Mouse (Mus musculus) hindbrain, postnatal 0 days (tissue): ENCODE data around the gene Plekhs1. TPM values are rescaled to one million over a fixed set of nuclear protein-coding genes. Genes with fewer than 3 reads are reported as not detected.

ENCODE experiments used
- ATAC-seq: fragments of 200-750 bp; cut with Nextera tagmentation; 2 replicates; pipeline ENCODE4 v1.8.0; 2017; ENCODE audit warnings: mild to moderate bottlenecking, moderate TSS enrichment, moderate library complexity
- DNase-seq: peaks from one replicate; pipeline ENCODE4 v3.0.0-alpha.2; 2015; ENCODE audit warnings: low spot score
- H3K27ac ChIP-seq: fragments of 300-500 bp; sonication (generic); 2 replicates; pipeline ENCODE4 v1.5.1; 2014; ENCODE audit warnings: mild to moderate bottlenecking
- H3K27me3 ChIP-seq: fragments of 300-500 bp; sonication (generic); 2 replicates; pipeline ENCODE4 v1.6.1; 2014; ENCODE audit warnings: low read length, mixed read lengths; ENCODE audit not compliant: insufficient read depth
- H3K36me3 ChIP-seq: fragments of 300-500 bp; sonication (generic); 2 replicates; pipeline ENCODE4 v1.6.1; 2014; ENCODE audit warnings: low read length, mixed read lengths; ENCODE audit not compliant: insufficient read depth
- H3K4me1 ChIP-seq: fragments of 300-500 bp; sonication (generic); 2 replicates; pipeline ENCODE4 v1.6.1; 2014; ENCODE audit warnings: antibody characterized with exemption, low read length, mixed read lengths; ENCODE audit not compliant: insufficient read depth
- H3K4me2 ChIP-seq: fragments of 300-500 bp; sonication (generic); 2 replicates; pipeline ENCODE4 v1.6.1; 2014; ENCODE audit warnings: low read depth, mild to moderate bottlenecking, low read length, moderate library complexity, mixed read lengths
- H3K4me3 ChIP-seq: fragments of 300-500 bp; sonication (generic); 2 replicates; pipeline ENCODE4 v1.5.1; 2014; ENCODE audit warnings: low read length
- H3K9ac ChIP-seq: fragments of 300-500 bp; sonication (generic); replicated peaks from 2 replicates; pipeline ENCODE4 v1.6.1; 2014; ENCODE audit warnings: mild to moderate bottlenecking, low read length, moderate library complexity, mixed read lengths
- H3K9me3 ChIP-seq: fragments of 300-500 bp; sonication (generic); 2 replicates; pipeline ENCODE4 v1.6.1; 2016; ENCODE audit warnings: low read length, mixed read lengths
- CTCF ChIP-seq: IDR thresholded peaks from 2 replicates; pipeline ENCODE4 v1.5.1; 2016; ENCODE audit warnings: antibody characterized with exemption, control low read depth, low read depth
- WGBS: fragments of 180-500 bp; shearing (Covaris S2); extraction: QIAGEN DNeasy Blood & Tissue Kit; methylation state at CpG from one replicate; pipeline ENCODE4 v1.1.7; 2014; 5-methylcytosine and 5-hydroxymethylcytosine counted together
- polyA plus RNA-seq: library from polyadenylated mRNA; unstranded; fragments of >200 nt; fragmentation: Nextera tagmentation; extraction: Ambion mirVana; gene quantifications from 2 replicates; pipeline ENCODE4 v1.2.1, GENCODE M21; 2015
- total RNA-seq: library from RNA; depleted of rRNA; stranded (reverse); fragments of >200 nt; gene quantifications from 2 replicates; pipeline ENCODE4 v1.2.3, GENCODE M21; 2014

Plekhs1 gene
- total and polyA plus RNA-seq, 2 experiments from 2014 or later, result 0.24 TPM; not detected in 1

DNA sequence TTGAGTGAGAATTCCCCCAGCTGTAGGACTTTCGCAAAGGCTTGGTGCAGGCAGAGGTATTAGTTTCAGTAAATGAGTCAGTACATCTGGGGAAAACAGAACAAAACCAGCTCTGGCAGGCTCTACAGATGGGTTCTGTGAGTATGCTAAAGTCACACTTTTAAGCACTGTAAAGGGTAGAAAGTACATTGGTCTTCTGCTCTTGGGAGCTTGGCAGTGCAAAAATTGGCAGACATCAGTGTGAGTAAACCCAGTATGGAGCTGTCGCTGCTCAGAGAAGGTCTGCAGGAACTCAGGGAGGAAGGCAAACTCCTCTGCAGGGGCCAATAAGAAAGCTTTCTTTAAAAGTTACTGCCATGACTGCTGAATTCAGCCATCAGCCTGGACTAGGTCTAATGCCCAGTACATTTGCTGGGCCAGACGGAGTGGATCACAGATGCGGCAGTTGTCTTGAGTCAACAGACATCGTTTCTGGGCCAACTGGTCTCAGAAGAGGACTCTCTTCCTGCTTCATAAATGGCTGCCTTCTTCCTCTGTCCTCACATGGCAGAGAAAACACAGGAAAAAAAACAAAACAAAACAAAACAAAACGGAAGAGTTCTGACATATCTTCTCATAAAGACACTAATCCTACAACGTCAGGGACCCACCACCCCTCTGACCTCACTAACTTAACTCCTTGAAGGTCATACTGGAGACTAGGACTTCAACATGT is 22.9 kb upstream of the Plekhs1 start:
- DNase-seq (no peak), ATAC-seq (no peak)
- Histone ChIP-seq H3K9ac (no peak overlapping the region), H3K36me3 (0 out of 2 replicates have a peak, but pooled peaks cover 3% of the 10 kb centered on the region), H3K27ac (no peak overlapping the region), H3K4me3 (no peak overlapping the region), H3K27me3 (no peaks in the 10 kb centered on the region), H3K4me1 (no peaks in the 10 kb centered on the region), H3K4me2 (no peak overlapping the region), H3K9me3 (no peaks in the 10 kb centered on the region)
- 74% methylated on average over 7 of the region's 7 CpGs for WGBS
- no peak for TF ChIP-seq CTCF

GRCm38 (mm10) chr19:56439072-56439434 is 22.4 kb upstream of the Plekhs1 start:
- Histone ChIP-seq H3K4me1 (no peaks in the 10 kb centered on the region), H3K27ac (no peak overlapping the region), H3K9ac (no peak overlapping the region), H3K27me3 (no peaks in the 10 kb centered on the region), H3K4me3 (no peak overlapping the region), H3K4me2 (no peak overlapping the region), H3K9me3 (no peaks in the 10 kb centered on the region), H3K36me3 (0 out of 2 replicates have a peak, but pooled peaks cover 3% of the 10 kb centered on the region)
- ATAC-seq (no peak), DNase-seq (no peak)
- TF ChIP-seq CTCF, result no peak
- 90% methylated on average over 6 of the region's 6 CpGs for WGBS

- Histone ChIP-seq H3K27ac (no peak overlapping the region), H3K9ac (no peak overlapping the region), H3K4me3 (no peak overlapping the region), H3K36me3 (0 out of 2 replicates have a peak, but pooled peaks cover 3% of the 10 kb centered on the region), H3K27me3 (no peaks in the 10 kb centered on the region), H3K4me1 (no peaks in the 10 kb centered on the region), H3K4me2 (no peak overlapping the region), H3K9me3 (no peaks in the 10 kb centered on the region)
- 76% methylated on average over 14 of the region's 14 CpGs for WGBS
- no peak for ATAC-seq
- DNase-seq, result no peak
- no peak for TF ChIP-seq CTCF
These were observed 18.0 kb upstream of the Plekhs1 start for GRCm38 (mm10) chr19:56443445-56443844.

GRCm38 (mm10) chr19:56448784-56449183 is 12.7 kb upstream of the Plekhs1 start:
- H3K9ac ChIP-seq, result no peak overlapping the region
- H3K27me3 ChIP-seq, result no peaks in the 10 kb centered on the region
- no peak for TF ChIP-seq CTCF
- H3K36me3 ChIP-seq, result no peaks in the 10 kb centered on the region
- no peak overlapping the region for H3K27ac ChIP-seq
- no peaks in the 10 kb centered on the region for H3K9me3 ChIP-seq
- no peak overlapping the region for H3K4me3 ChIP-seq
- ATAC-seq, result no peak
- DNase-seq, result no peak
- 97% methylated on average over 4 of the region's 4 CpGs for WGBS
- no peaks in the 10 kb centered on the region for H3K4me1 ChIP-seq
- no peak overlapping the region for H3K4me2 ChIP-seq

DNA sequence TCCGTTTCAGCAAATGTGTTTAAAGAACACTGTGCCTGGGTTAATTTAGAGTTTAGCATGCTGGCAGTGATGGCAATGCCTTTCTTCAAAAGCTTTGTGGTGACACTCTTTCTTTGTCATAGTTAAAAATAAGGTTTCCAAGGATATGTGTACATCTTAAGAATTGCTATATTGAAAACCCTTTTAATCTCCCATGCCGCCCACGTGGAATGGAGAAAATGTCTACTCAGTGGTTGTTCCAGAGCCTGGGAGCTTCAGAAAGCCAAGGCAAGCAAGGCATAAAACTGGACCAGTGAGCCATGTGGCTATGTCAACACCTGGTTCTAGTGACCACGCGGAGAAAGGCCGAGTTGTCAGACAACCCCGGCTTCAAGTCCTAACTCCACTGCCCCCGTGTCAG is 11.9 kb upstream of the Plekhs1 start:
- Histone ChIP-seq H3K27me3 (no peaks in the 10 kb centered on the region), H3K9ac (no peak overlapping the region), H3K4me3 (no peak overlapping the region), H3K9me3 (no peaks in the 10 kb centered on the region), H3K27ac (no peak overlapping the region), H3K4me2 (no peak overlapping the region), H3K4me1 (no peaks in the 10 kb centered on the region), H3K36me3 (no peaks in the 10 kb centered on the region)
- DNase-seq (no peak), ATAC-seq (no peak)
- WGBS, result 92% methylated on average over 8 of the region's 8 CpGs
- TF ChIP-seq CTCF, result no peak

DNA sequence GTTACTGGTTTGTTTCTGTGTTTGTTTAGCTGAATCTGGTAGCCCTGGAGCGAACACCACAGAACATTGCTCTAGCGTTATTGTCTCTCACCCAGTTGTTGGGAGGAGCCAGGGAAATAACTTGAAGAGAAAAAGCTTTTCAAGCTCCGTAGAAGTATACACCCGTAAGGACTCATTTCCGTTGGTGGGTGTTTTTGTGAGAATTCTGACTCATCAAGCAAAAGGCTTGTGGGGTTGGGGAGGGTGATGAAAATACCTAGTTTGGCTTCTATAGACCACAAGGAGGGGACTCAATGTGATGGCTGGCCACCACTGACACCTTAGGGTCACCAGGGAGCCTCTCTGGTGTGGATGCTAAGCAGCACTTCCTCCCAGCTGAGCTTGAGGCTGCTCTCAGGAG is 10.5 kb upstream of the Plekhs1 start:
- Histone ChIP-seq H3K4me3 (no peak overlapping the region), H3K27ac (no peak overlapping the region), H3K36me3 (no peaks in the 10 kb centered on the region), H3K9me3 (no peaks in the 10 kb centered on the region), H3K27me3 (no peaks in the 10 kb centered on the region), H3K9ac (no peak overlapping the region), H3K4me2 (no peak overlapping the region), H3K4me1 (no peaks in the 10 kb centered on the region)
- ATAC-seq (no peak), DNase-seq (no peak)
- TF ChIP-seq CTCF, result no peak
- WGBS, result 85% methylated on average over 5 of the region's 5 CpGs

GRCm38 (mm10) chr19:56451867-56452266 is 9.6 kb upstream of the Plekhs1 start:
- no peak overlapping the region for H3K9ac ChIP-seq
- no peaks in the 10 kb centered on the region for H3K9me3 ChIP-seq
- no peak overlapping the region for H3K4me3 ChIP-seq
- TF ChIP-seq CTCF, result no peak
- no peak for ATAC-seq
- H3K36me3 ChIP-seq, result no peaks in the 10 kb centered on the region
- H3K27ac ChIP-seq, result no peak overlapping the region
- H3K4me2 ChIP-seq, result no peak overlapping the region
- no peak for DNase-seq
- no peaks in the 10 kb centered on the region for H3K4me1 ChIP-seq
- no peaks in the 10 kb centered on the region for H3K27me3 ChIP-seq
- WGBS, result 61% methylated on average over 4 of the region's 4 CpGs
